In genomic region chr16:92381092-92381491, GRCm38 (mm10) we compare ENCODE assay signal across 44 mouse cellular contexts. TPM values are rescaled to one million over a fixed set of nuclear protein-coding genes. Genes with fewer than 3 reads are reported as not detected.
"Had no signal": no experiment of that assay in that cellular context is flagged by ENCODE, and none has a peak within 500 bp of the region (broad histone marks: within the 10 kb centered on the region; RNA-seq: fewer than 3 reads in every experiment).

No protein-coding gene starts in this region.

- H3K9me3 ChIP-seq: heart, embryonic 10.5 days; heart, embryonic 12.5 days; heart, embryonic 13.5 days; heart, embryonic 15.5 days; hindbrain, embryonic 10.5 days; hindbrain, embryonic 12.5 days; hindbrain, embryonic 13.5 days; hindbrain, embryonic 15.5 days; kidney, embryonic 15.5 days had no signal

- DNase-seq: heart, adult 2 months; heart, postnatal 14 days; heart, postnatal 36 days; heart, postnatal 4 days; kidney, adult 18-20 months; kidney, adult 2 months; kidney, adult 8-10 months; kidney, adult 9 months; kidney, postnatal 10 days; kidney, postnatal 14 days; kidney, postnatal 25 days; kidney, postnatal 36 days; kidney, postnatal 4 days; layer of hippocampus, adult 9-11 months; layer of hippocampus, postnatal 36 days had no signal

- H3K27ac ChIP-seq: heart, adult 2 months; heart, embryonic 13.5 days; heart, embryonic 15.5 days; hindbrain, embryonic 10.5 days; hindbrain, embryonic 12.5 days; hindbrain, embryonic 13.5 days; hindbrain, embryonic 14.5 days; hindbrain, embryonic 15.5 days; hindbrain, postnatal 0 days; kidney, embryonic 15.5 days; kidney, postnatal 0 days; layer of hippocampus, adult 2 months; left cerebral cortex, adult 2 months had no signal

- H3K4me3 ChIP-seq: heart, adult 2 months; heart, embryonic 10.5 days; heart, embryonic 12.5 days; heart, embryonic 13.5 days; heart, embryonic 15.5 days; hindbrain, embryonic 10.5 days; hindbrain, embryonic 12.5 days; hindbrain, embryonic 13.5 days; hindbrain, embryonic 15.5 days; kidney, embryonic 15.5 days; layer of hippocampus, adult 2 months; left cerebral cortex, adult 2 months had no signal

- H3K9ac ChIP-seq: heart, embryonic 12.5 days; heart, embryonic 13.5 days; heart, embryonic 15.5 days; hindbrain, embryonic 12.5 days; hindbrain, embryonic 13.5 days; hindbrain, embryonic 14.5 days; hindbrain, embryonic 15.5 days; kidney, embryonic 15.5 days had no signal

- H3K4me2 ChIP-seq: heart, embryonic 11.5 days; heart, embryonic 12.5 days; heart, embryonic 13.5 days; heart, embryonic 15.5 days; hindbrain, embryonic 12.5 days; hindbrain, embryonic 13.5 days; hindbrain, embryonic 14.5 days; hindbrain, embryonic 15.5 days; kidney, embryonic 15.5 days had no signal

- H3K36me3 ChIP-seq: heart, embryonic 10.5 days; heart, embryonic 12.5 days; heart, embryonic 13.5 days; heart, embryonic 15.5 days; hindbrain, embryonic 10.5 days; hindbrain, embryonic 12.5 days; hindbrain, embryonic 13.5 days; hindbrain, embryonic 15.5 days; kidney, embryonic 15.5 days had no signal

- H3K4me1 ChIP-seq: heart, embryonic 13.5 days had no signal

- ATAC-seq: hindbrain, embryonic 16.5 days; hindbrain, postnatal 0 days; inflammation-experienced regulatory T-cells, adult 6 months; intestine, embryonic 16.5 days had no signal

- H3K27me3 ChIP-seq: heart, embryonic 12.5 days; heart, embryonic 13.5 days; heart, embryonic 15.5 days; hindbrain, embryonic 12.5 days; hindbrain, embryonic 13.5 days; hindbrain, embryonic 15.5 days; kidney, embryonic 15.5 days had no signal

RNA-seq across cellular contexts. Expression of gene Kcne1, which starts 21.8 kb away (rescaled TPM):
- total RNA-seq: hematopoietic stem cell, adult 5-6 weeks; layer of hippocampus, adult 18-20 months; layer of hippocampus, adult 2 months; layer of hippocampus, adult 8-10 months; layer of hippocampus, postnatal 10 days; layer of hippocampus, postnatal 14 days; layer of hippocampus, postnatal 25 days; layer of hippocampus, postnatal 36 days; left cerebral cortex, adult 18-20 months; left cerebral cortex, adult 2 months had no signal
- polyA plus RNA-seq: inflammation-experienced regulatory T-cells, adult 6 months; intestine, embryonic 14.5 days; intestine, embryonic 16.5 days; large intestine, adult 2 months had no signal

RNA-seq across cellular contexts. Expression of gene Fam243, which starts 59.9 kb away (rescaled TPM):
- total RNA-seq: hematopoietic stem cell, adult 5-6 weeks; hindbrain, postnatal 0 days; layer of hippocampus, adult 18-20 months; layer of hippocampus, adult 2 months; layer of hippocampus, adult 8-10 months; layer of hippocampus, postnatal 10 days; layer of hippocampus, postnatal 14 days; layer of hippocampus, postnatal 25 days; layer of hippocampus, postnatal 36 days; left cerebral cortex, adult 18-20 months; left cerebral cortex, adult 2 months had no signal
- polyA plus RNA-seq: heart, embryonic 10.5 days; heart, embryonic 11.5 days; heart, embryonic 12.5 days; heart, embryonic 13.5 days; heart, embryonic 14.5 days; heart, embryonic 15.5 days; hindbrain, embryonic 10.5 days; hindbrain, embryonic 11.5 days; hindbrain, embryonic 13.5 days; hindbrain, embryonic 15.5 days; hindbrain, embryonic 16.5 days; hindbrain, postnatal 0 days; inflammation-experienced regulatory T-cells, adult 6 months; intestine, embryonic 14.5 days; intestine, embryonic 16.5 days; kidney, embryonic 15.5 days; large intestine, adult 2 months had no signal
